Mouse (Mus musculus) olfactory bulb, adult 2 months (tissue): ENCODE data around the gene Rnf166.

ENCODE experiments used
- CTCF ChIP-seq: fragments of 200-500 bp; IDR thresholded peaks from 2 replicates; pipeline ENCODE4 v1.5.1; 2012; ENCODE audit warnings: low read depth, mild to moderate bottlenecking, low read length, moderate library complexity; ENCODE audit not compliant: insufficient read depth
- POLR2A ChIP-seq: fragments of 200-500 bp; IDR thresholded peaks from 2 replicates; pipeline ENCODE4 v1.6.1; 2012; ENCODE audit warnings: mild to moderate bottlenecking, low read depth, low read length, moderate library complexity; ENCODE audit not compliant: insufficient read depth

DNA sequence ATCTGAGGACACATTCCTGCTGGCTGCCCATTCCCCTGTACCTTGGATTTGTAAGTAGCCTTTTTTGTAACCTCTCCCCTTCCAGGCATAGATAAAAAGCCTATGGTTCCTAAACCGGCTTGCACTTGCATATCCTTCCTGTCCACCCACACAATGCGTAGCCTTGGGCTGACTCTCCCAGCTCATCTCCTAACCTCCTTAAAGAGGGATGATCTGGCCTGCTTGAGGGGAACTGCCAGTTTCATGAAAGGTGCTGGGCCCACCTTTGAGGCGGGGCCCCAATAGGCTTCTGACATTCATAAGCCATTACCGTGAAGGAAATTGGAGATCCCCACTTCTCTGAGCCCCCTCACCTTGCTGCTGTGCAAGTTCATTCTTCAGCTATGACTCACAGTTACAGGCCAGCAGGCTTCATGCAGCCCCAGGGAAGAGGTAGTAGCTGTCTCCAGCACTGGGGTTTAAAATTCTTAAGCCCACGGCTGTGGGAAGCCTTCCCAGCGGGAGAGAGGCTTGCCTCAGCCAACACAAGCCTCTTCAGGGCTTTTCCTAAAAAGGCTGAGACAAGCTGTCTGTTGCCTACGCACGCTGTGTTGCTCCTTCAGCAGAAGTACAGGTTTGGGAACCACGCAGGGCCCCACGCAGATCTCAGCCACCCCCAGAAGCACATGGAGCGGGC is 14.3 kb downstream of the Rnf166 start:
- no peak for TF ChIP-seq CTCF
- TF ChIP-seq POLR2A: no peak
